Mouse (Mus musculus) midbrain, embryonic 12.5 days (tissue): Measurements from ENCODE around the gene Cdyl2. TPM values are rescaled to one million over a fixed set of nuclear protein-coding genes. Genes with fewer than 3 reads are reported as not detected.

Experiments
- ATAC-seq: fragments of 200-750 bp; cut with Nextera tagmentation; 2 replicates; pipeline ENCODE4 v1.8.0; 2017; ENCODE audit warnings: low read depth, moderate TSS enrichment, moderate library complexity; ENCODE audit not compliant: low FRiP score
- H3K27ac ChIP-seq: fragments of 300-500 bp; sonication (generic); replicated peaks from 2 replicates; pipeline ENCODE4 v1.5.1; 2016; ENCODE audit warnings: mild to moderate bottlenecking
- H3K27me3 ChIP-seq: fragments of 300-500 bp; sonication (generic); 2 replicates; pipeline ENCODE4 v1.6.1; 2016; ENCODE audit warnings: mild to moderate bottlenecking
- H3K36me3 ChIP-seq: fragments of 300-500 bp; sonication (generic); 2 replicates; pipeline ENCODE4 v1.6.1; 2016
- H3K4me1 ChIP-seq: fragments of 300-500 bp; sonication (generic); 2 replicates; pipeline ENCODE4 v1.6.1; 2016
- H3K4me2 ChIP-seq: fragments of 300-500 bp; sonication (generic); replicated peaks from 2 replicates; pipeline ENCODE4 v1.6.1; 2016; ENCODE audit warnings: mild to moderate bottlenecking, moderate library complexity
- H3K4me3 ChIP-seq: fragments of 300-500 bp; sonication (generic); 2 replicates; pipeline ENCODE4 v1.5.1; 2016; ENCODE audit warnings: mild to moderate bottlenecking
- H3K9ac ChIP-seq: fragments of 300-500 bp; sonication (generic); replicated peaks from 2 replicates; pipeline ENCODE4 v1.6.1; 2016; ENCODE audit warnings: mild to moderate bottlenecking, moderate library complexity
- H3K9me3 ChIP-seq: fragments of 300-500 bp; sonication (generic); 2 replicates; pipeline ENCODE4 v1.6.1; 2016; ENCODE audit warnings: mild to moderate bottlenecking
- WGBS: fragments of 180-500 bp; shearing (Covaris S2); methylation state at CpG from one replicate; pipeline ENCODE4 v1.1.7; 2016; 5-methylcytosine and 5-hydroxymethylcytosine counted together
- polyA plus RNA-seq: library from polyadenylated mRNA; unstranded; fragments of >200 nt; fragmentation: Nextera tagmentation; extraction: Ambion mirVana; gene quantifications from 2 replicates; pipeline ENCODE4 v1.2.1, GENCODE M21; 2016

Cdyl2 gene
- polyA plus RNA-seq, 1 experiment from 2014 or later = 6.9 TPM

DNA sequence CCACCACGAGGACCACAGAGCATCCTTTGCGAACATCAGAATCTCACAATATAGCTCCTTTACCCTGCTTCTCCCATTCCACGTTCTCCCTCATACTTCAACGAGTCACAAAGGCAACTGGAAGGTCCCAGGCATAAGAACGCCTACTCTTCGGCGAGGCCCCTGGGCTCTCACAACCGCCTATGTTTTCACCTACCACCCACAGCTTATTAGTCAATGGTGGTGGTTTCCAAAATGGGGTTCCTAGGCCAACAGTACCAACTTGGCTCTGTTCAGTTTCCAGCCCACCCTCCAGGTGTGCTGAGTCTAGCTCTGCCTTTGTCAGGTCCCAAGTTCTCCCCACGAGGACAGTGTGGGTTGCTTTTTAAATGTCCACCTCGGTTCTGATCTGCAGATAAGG is 114.0 kb downstream of the Cdyl2 start:
- H3K9me3 ChIP-seq = no peaks in the 10 kb centered on the region
- H3K4me2 ChIP-seq = no peak overlapping the region
- ATAC-seq = no peak
- H3K36me3 ChIP-seq = peaks cover 4% of the 10 kb centered on the region; the same call in 1 of the 2 replicates
- H3K4me3 ChIP-seq = no peak overlapping the region
- 91% methylated on average over 10 of the region's 10 CpGs for WGBS
- no peak overlapping the region for H3K9ac ChIP-seq
- no peaks in the 10 kb centered on the region for H3K27me3 ChIP-seq
- H3K27ac ChIP-seq = no peak overlapping the region
- peaks cover 10% of the 10 kb centered on the region; the same call in 1 of the 2 replicates for H3K4me1 ChIP-seq

- ATAC-seq = no peak
- peaks cover 10% of the 10 kb centered on the region; the same call in 1 of the 2 replicates for H3K4me1 ChIP-seq
- no peaks in the 10 kb centered on the region for H3K9me3 ChIP-seq
- no peaks in the 10 kb centered on the region for H3K27me3 ChIP-seq
- no peak overlapping the region for H3K4me2 ChIP-seq
- no peaks in the 10 kb centered on the region for H3K36me3 ChIP-seq
- no peak overlapping the region for H3K9ac ChIP-seq
- 83% methylated on average over 4 of the region's 4 CpGs for WGBS
- H3K4me3 ChIP-seq = no peak overlapping the region
- no peak overlapping the region for H3K27ac ChIP-seq
Measured at GRCm38 (mm10) chr8:116617891-116618290, 114.9 kb downstream of the Cdyl2 start.

DNA sequence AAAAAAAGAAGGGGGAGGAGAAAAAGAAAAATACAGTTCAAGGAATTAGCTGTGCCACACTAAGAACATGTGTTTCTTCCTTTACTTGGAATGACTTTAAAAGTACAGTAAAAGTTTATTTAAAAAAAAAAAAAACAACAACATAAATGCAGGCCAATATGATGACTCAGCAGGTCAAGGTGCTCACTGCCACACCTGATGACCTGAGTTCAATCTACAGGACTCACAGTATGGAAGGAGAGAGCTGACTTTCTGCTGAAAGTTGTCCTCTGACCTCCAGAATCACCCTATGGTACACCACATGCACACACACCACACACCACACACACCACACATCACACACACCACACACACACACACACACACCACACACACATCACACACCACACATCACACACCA is 116.4 kb downstream of the Cdyl2 start:
- Histone ChIP-seq H3K4me2 (no peak overlapping the region), H3K4me1 (peaks cover 2% of the 10 kb centered on the region; the same call in 1 of the 2 replicates), H3K36me3 (no peaks in the 10 kb centered on the region), H3K9ac (no peak overlapping the region), H3K27ac (no peak overlapping the region), H3K9me3 (no peaks in the 10 kb centered on the region), H3K4me3 (no peak overlapping the region), H3K27me3 (no peaks in the 10 kb centered on the region)
- ATAC-seq = no peak

DNA sequence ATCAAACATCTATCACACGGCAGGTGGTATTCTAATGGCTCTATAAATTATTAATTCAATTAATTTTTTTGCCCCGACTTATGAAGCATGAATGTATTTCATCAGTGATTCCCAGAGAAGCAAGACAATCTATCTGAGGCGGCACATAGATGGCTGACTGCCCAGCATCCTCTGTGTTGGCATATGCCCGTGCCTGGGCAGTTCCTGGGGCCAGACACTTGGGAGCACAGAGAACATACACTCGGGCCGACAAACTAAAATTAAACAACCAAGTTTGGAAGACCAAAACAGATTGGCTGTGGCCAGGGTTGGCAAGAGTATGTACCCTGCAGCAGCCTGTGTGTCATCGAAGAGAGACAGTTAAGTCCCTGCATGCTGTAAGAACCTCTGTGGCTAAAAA is 117.9 kb downstream of the Cdyl2 start:
- 87% methylated on average over 7 of the region's 7 CpGs for WGBS
- Histone ChIP-seq H3K4me2 (no peak overlapping the region), H3K4me1 (no peaks in the 10 kb centered on the region; the same call in 1 of the 2 replicates), H3K4me3 (no peak overlapping the region), H3K9me3 (no peaks in the 10 kb centered on the region), H3K27me3 (no peaks in the 10 kb centered on the region), H3K9ac (no peak overlapping the region), H3K36me3 (no peaks in the 10 kb centered on the region), H3K27ac (no peak overlapping the region)
- no peak for ATAC-seq

- H3K27me3 ChIP-seq = no peaks in the 10 kb centered on the region
- 53% methylated on average over 13 of the region's 13 CpGs for WGBS
- H3K9ac ChIP-seq = no peak overlapping the region
- ATAC-seq = no peak
- H3K27ac ChIP-seq = no peak overlapping the region
- H3K9me3 ChIP-seq = 0 out of 2 replicates have a peak, but pooled peaks cover 4% of the 10 kb centered on the region
- H3K4me3 ChIP-seq = no peak overlapping the region
- no peaks in the 10 kb centered on the region for H3K36me3 ChIP-seq
- no peak overlapping the region for H3K4me2 ChIP-seq
- no peaks in the 10 kb centered on the region for H3K4me1 ChIP-seq
Measured at GRCm38 (mm10) chr8:116606171-116606570, 126.6 kb downstream of the Cdyl2 start.

GRCm38 (mm10) chr8:116602806-116603205 is 130.0 kb downstream of the Cdyl2 start:
- Histone ChIP-seq H3K27me3 (no peaks in the 10 kb centered on the region), H3K9me3 (0 out of 2 replicates have a peak, but pooled peaks cover 4% of the 10 kb centered on the region), H3K36me3 (no peaks in the 10 kb centered on the region), H3K4me3 (no peak overlapping the region), H3K4me1 (no peaks in the 10 kb centered on the region), H3K9ac (no peak overlapping the region), H3K4me2 (no peak overlapping the region), H3K27ac (no peak overlapping the region)
- no peak for ATAC-seq
- 96% methylated on average over 4 of the region's 4 CpGs for WGBS

GRCm38 (mm10) chr8:116599728-116600127 is 133.1 kb downstream of the Cdyl2 start:
- no peaks in the 10 kb centered on the region for H3K4me1 ChIP-seq
- H3K27me3 ChIP-seq = no peaks in the 10 kb centered on the region
- H3K36me3 ChIP-seq = no peaks in the 10 kb centered on the region
- no peak overlapping the region for H3K27ac ChIP-seq
- no peak overlapping the region for H3K4me2 ChIP-seq
- ATAC-seq = no peak
- H3K4me3 ChIP-seq = no peak overlapping the region
- H3K9me3 ChIP-seq = 0 out of 2 replicates have a peak, but pooled peaks cover 4% of the 10 kb centered on the region
- WGBS = 89% methylated on average over 6 of the region's 6 CpGs
- no peak overlapping the region for H3K9ac ChIP-seq

DNA sequence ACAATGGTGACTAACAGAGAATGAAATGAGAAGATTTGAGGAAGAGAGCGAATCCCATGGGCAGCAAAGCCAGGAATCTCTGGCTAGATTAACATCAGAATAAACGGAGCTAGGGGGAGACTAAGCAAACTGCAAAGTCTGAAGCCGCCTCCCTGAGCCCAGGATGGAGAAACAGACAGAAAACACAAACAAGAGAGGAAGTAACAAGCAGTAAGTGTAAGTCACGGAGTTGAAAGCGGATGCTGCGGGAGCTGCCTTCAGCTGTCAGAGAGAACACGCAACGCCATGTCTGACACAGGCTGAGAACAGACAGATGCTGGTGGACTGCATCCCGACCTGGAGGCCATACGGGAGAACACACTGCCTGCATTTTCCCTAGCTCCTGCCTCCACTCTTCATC is 141.6 kb downstream of the Cdyl2 start:
- H3K4me2 ChIP-seq = no peak overlapping the region
- H3K27me3 ChIP-seq = no peaks in the 10 kb centered on the region
- WGBS = 79% methylated on average over 10 of the region's 10 CpGs
- no peak overlapping the region for H3K4me3 ChIP-seq
- no peaks in the 10 kb centered on the region for H3K4me1 ChIP-seq
- H3K27ac ChIP-seq = no peak overlapping the region
- no peaks in the 10 kb centered on the region for H3K9me3 ChIP-seq
- no peak for ATAC-seq
- H3K9ac ChIP-seq = no peak overlapping the region
- no peaks in the 10 kb centered on the region for H3K36me3 ChIP-seq

DNA sequence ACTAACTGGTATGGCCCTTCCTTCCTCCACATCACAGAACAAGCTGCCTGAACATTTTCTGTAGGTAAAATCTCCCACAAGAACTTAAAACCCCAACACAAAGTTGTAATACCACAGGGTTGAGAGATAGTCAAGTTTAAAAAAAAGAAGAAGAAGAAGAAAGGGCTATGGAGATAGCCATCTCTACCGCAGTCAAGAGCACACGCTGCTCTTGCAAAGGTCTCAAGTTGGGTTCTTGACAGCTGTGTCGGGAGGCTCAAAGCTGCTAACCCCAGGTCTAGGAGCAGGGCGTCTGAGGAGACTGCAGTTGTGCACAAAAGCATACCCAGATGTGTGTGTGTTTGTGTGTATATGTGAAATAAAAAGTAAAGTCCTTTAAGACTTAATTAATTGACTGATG is 142.2 kb downstream of the Cdyl2 start:
- Histone ChIP-seq H3K4me3 (no peak overlapping the region), H3K4me2 (no peak overlapping the region), H3K36me3 (no peaks in the 10 kb centered on the region), H3K9me3 (no peaks in the 10 kb centered on the region), H3K27ac (no peak overlapping the region), H3K4me1 (no peaks in the 10 kb centered on the region), H3K27me3 (no peaks in the 10 kb centered on the region), H3K9ac (no peak overlapping the region)
- no peak for ATAC-seq
- WGBS = 91% methylated on average over 4 of the region's 4 CpGs

DNA sequence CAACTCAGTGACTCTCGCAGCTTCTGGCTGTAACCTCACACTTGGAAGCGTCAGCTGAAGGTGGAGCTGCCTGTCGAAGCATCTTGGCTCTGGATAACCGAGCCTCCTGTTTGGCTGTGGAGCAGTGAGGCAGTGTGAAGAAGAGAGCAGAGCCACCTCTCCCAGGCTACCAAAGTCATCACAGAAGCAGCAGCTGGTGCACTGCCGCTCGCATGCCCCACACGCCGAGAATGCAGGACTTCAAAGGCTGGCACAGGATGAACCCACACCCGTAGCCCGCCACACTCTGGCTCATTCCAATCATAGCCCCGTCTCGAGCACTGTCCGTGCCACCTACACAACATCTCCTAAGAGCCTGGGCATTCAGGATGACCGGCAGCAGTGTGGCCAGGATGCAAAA is 142.7 kb downstream of the Cdyl2 start:
- Histone ChIP-seq H3K27ac (no peak overlapping the region), H3K4me1 (no peaks in the 10 kb centered on the region), H3K27me3 (no peaks in the 10 kb centered on the region), H3K9me3 (no peaks in the 10 kb centered on the region), H3K36me3 (no peaks in the 10 kb centered on the region), H3K9ac (no peak overlapping the region), H3K4me3 (no peak overlapping the region), H3K4me2 (no peak overlapping the region)
- 88% methylated on average over 14 of the region's 14 CpGs for WGBS
- no peak for ATAC-seq

DNA sequence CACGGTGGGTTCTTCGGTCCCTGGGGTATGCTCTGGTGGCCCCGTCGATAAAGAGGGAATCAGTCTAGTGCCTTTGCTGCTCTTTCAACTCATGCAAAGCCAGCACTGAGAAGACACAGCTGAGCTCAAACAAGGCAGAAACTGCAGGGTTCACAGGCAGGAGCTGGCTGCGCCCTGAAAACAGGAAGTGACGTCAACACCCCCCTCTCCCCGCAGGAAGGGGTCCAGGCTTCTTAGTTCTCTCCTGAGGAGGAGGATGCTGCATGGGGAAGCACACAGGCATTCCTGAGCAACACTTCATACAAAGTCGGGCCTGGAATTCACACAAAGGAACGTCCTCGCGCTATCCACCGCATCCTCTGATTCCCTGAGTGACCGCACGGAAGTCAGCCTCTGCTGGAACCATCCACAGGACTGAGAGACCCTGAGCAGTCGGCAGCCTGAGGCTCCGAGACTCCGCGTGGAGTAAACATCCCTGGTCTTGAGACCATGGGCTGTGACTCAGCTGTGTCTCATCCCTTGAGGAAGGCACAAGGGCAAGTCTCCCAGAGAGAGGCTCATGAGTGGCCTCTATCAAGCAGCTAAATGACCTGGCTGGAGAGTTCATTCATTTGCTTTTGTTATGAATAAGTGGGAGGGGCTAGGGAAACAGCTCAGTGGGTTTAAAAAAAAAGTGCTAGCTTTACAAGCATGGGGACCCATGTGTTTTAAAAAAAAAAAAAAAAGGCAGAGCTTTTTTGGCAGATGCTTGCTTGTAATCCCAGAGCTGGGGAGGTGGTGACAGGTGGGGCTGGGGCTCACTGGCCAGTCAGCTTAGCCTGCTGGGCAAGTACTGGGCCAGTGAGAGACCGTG is 144.9 kb downstream of the Cdyl2 start:
- no peak overlapping the region for H3K27ac ChIP-seq
- H3K4me1 ChIP-seq = no peaks in the 10 kb centered on the region
- 84% methylated on average over 19 of the region's 19 CpGs for WGBS
- no peak overlapping the region for H3K4me2 ChIP-seq
- H3K9ac ChIP-seq = no peak overlapping the region
- H3K4me3 ChIP-seq = no peak overlapping the region
- H3K27me3 ChIP-seq = no peaks in the 10 kb centered on the region
- 0 out of 2 replicates have a peak, but pooled peaks cover 4% of the 10 kb centered on the region for H3K9me3 ChIP-seq
- 0 out of 2 replicates have a peak, but pooled peaks cover 4% of the 10 kb centered on the region for H3K36me3 ChIP-seq
- no peak for ATAC-seq

- Histone ChIP-seq H3K4me2 (no peak overlapping the region), H3K4me1 (no peaks in the 10 kb centered on the region), H3K36me3 (peaks cover 4% of the 10 kb centered on the region; the same call in 1 of the 2 replicates), H3K27me3 (no peaks in the 10 kb centered on the region), H3K9ac (no peak overlapping the region), H3K4me3 (no peak overlapping the region), H3K27ac (no peak overlapping the region), H3K9me3 (0 out of 2 replicates have a peak, but pooled peaks cover 4% of the 10 kb centered on the region)
- WGBS = 84% methylated on average over 11 of the region's 11 CpGs
- no peak for ATAC-seq
Measured at GRCm38 (mm10) chr8:116581318-116582019, 151.3 kb downstream of the Cdyl2 start.
